Mouse (Mus musculus): Measurements from ENCODE around the gene Ogdh.

GRCm38 (mm10) chr11:6316821-6317220 lies 25.4 kb downstream of the Ogdh start:
- TF ChIP-seq POLR2A (IDR thresholded peaks at IDR 0.05; ENCODE audit: extremely low read depth, insufficient read depth, low read length): no peak
- no peak for TF ChIP-seq CTCF (IDR thresholded peaks at IDR 0.05; ENCODE audit: extremely low read depth, insufficient read depth, low read length)
